Mouse (Mus musculus) CH12.LX (cell line): ENCODE data around the gene Fbp1. TPM values are rescaled to one million over a fixed set of nuclear protein-coding genes. Genes with fewer than 3 reads are reported as not detected.

Source experiments
- DNase-seq: peaks from one replicate; pipeline ENCODE4 v3.0.0-alpha.2; 2013; ENCODE audit errors: extremely low read depth
- H3K27ac ChIP-seq: 2 replicates; pipeline ENCODE4 v1.5.1; 2012; ENCODE audit warnings: low read depth, mild to moderate bottlenecking, control low read depth, moderate library complexity; ENCODE audit not compliant: insufficient read depth
- H3K27me3 ChIP-seq: replicated peaks from 2 replicates; pipeline ENCODE3; 2012; ENCODE audit warnings: inconsistent platforms
- H3K36me3 ChIP-seq, 2 experiments: replicated peaks in 1 of 2; 2 replicates each; pipeline versions ENCODE3 to v1.6.1; 2012; ENCODE audit warnings: inconsistent platforms in 1 of 2, low read length in 1 of 2, mild to moderate bottlenecking in 1 of 2, mixed read lengths in 1 of 2, moderate library complexity in 1 of 2; ENCODE audit not compliant: control insufficient read depth in 1 of 2, insufficient read depth in 1 of 2
- H3K4me1 ChIP-seq, 2 experiments: 2 replicates each; pipeline ENCODE4 v1.6.1; 2012; ENCODE audit warnings: inconsistent platforms in 1 of 2, moderate library complexity in 1 of 2; ENCODE audit not compliant: insufficient read depth in 2 of 2, control insufficient read depth in 1 of 2
- H3K4me2 ChIP-seq: 2 replicates; pipeline ENCODE4 v1.6.1; 2012; ENCODE audit warnings: low read depth, mild to moderate bottlenecking, control low read depth; ENCODE audit not compliant: poor library complexity, insufficient read depth, severe bottlenecking
- H3K4me3 ChIP-seq, 3 experiments: fragments of 150-350 bp in 1 of 3; sonication (generic) in 1 of 3; replicated peaks in 1 of 3; 2 replicates each; pipeline versions ENCODE3 to v1.5.1; 2011 to 2012; ENCODE audit warnings: low read depth in 2 of 3, low read length in 2 of 3, mild to moderate bottlenecking in 2 of 3, moderate library complexity in 2 of 3, control low read depth in 1 of 3, improper control_type of control experiment in 1 of 3, inconsistent platforms in 1 of 3, mixed read lengths in 1 of 3; ENCODE audit not compliant: poor library complexity in 1 of 3
- H3K79me2 ChIP-seq: replicated peaks from 2 replicates; pipeline ENCODE4 v1.6.1; 2012; ENCODE audit warnings: mild to moderate bottlenecking, moderate library complexity; ENCODE audit not compliant: control insufficient read depth, poor library complexity, insufficient read depth, severe bottlenecking; ENCODE audit errors: extremely low read depth
- H3K9ac ChIP-seq: 2 replicates; pipeline ENCODE4 v1.6.1; 2012; ENCODE audit warnings: low read depth, mild to moderate bottlenecking, control low read depth, moderate library complexity; ENCODE audit not compliant: insufficient read depth
- H3K9me3 ChIP-seq: replicated peaks from 2 replicates; pipeline ENCODE3; 2012; ENCODE audit warnings: low read length, inconsistent platforms, mixed read lengths
- CHD2 ChIP-seq: IDR thresholded peaks from 2 replicates; pipeline ENCODE4 v1.6.1; 2011; ENCODE audit warnings: low read length, improper control_type of control experiment
- CTCF ChIP-seq, 2 experiments: IDR thresholded peaks in 1 of 2; conservative IDR thresholded peaks in 1 of 2; 2 replicates each; pipeline ENCODE4 v1.5.1; 2011 to 2012; ENCODE audit warnings: low read depth in 2 of 2, low read length in 2 of 2, improper control_type of control experiment in 1 of 2, inconsistent platforms in 1 of 2, mild to moderate bottlenecking in 1 of 2, moderate library complexity in 1 of 2
- E2F4 ChIP-seq: IDR thresholded peaks from 2 replicates; pipeline ENCODE4 v1.6.1; 2011; ENCODE audit warnings: low read depth, low read length, improper control_type of control experiment; ENCODE audit not compliant: insufficient replicate concordance
- GABPA ChIP-seq: IDR thresholded peaks from 2 replicates; pipeline ENCODE4 v1.6.1; 2012; ENCODE audit warnings: low read depth, low read length, improper control_type of control experiment, inconsistent platforms; ENCODE audit not compliant: insufficient replicate concordance
- HCFC1 ChIP-seq: IDR thresholded peaks from 2 replicates; pipeline ENCODE4 v1.6.1; 2012; ENCODE audit warnings: low read depth, mild to moderate bottlenecking, inconsistent platforms, low read length, improper control_type of control experiment
- IRF4 ChIP-seq: IDR thresholded peaks from 2 replicates; pipeline ENCODE4 v1.6.1; 2014; ENCODE audit warnings: low read depth, mild to moderate bottlenecking, inconsistent platforms, low read length, improper control_type of control experiment
- MAFK ChIP-seq: IDR thresholded peaks from 2 replicates; pipeline ENCODE4 v1.6.1; 2011; ENCODE audit warnings: low read length, improper control_type of control experiment; ENCODE audit not compliant: insufficient replicate concordance
- MAX ChIP-seq: IDR thresholded peaks from 2 replicates; pipeline ENCODE4 v1.6.1; 2011; ENCODE audit warnings: low read length, improper control_type of control experiment
- MEF2A ChIP-seq: IDR thresholded peaks from 2 replicates; pipeline ENCODE4 v1.6.1; 2014; ENCODE audit warnings: low read depth, mild to moderate bottlenecking, inconsistent platforms, low read length, improper control_type of control experiment, borderline replicate concordance
- NRF1 ChIP-seq: IDR thresholded peaks from 2 replicates; pipeline ENCODE4 v1.6.1; 2014; ENCODE audit warnings: low read depth, mild to moderate bottlenecking, inconsistent platforms, low read length, improper control_type of control experiment, moderate library complexity
- PAX5 ChIP-seq: IDR thresholded peaks from 2 replicates; pipeline ENCODE4 v1.6.1; 2012; ENCODE audit warnings: low read length, inconsistent platforms, mixed read lengths
- POLR2A ChIP-seq: IDR thresholded peaks from 2 replicates; pipeline ENCODE4 v1.6.1; 2011; ENCODE audit warnings: low read depth, mild to moderate bottlenecking, improper control_type of control experiment, low read length
- POLR2AphosphoS2 ChIP-seq: IDR thresholded peaks from 2 replicates; pipeline ENCODE4 v1.6.1; 2011; ENCODE audit warnings: low read depth, low read length, improper control_type of control experiment
- SMC3 ChIP-seq: IDR thresholded peaks from 2 replicates; pipeline ENCODE4 v1.6.1; 2011; ENCODE audit warnings: low read depth, low read length, improper control_type of control experiment
- UBTF ChIP-seq: IDR thresholded peaks from 2 replicates; pipeline ENCODE4 v1.6.1; 2012; ENCODE audit warnings: low read depth, mild to moderate bottlenecking, inconsistent platforms, low read length, improper control_type of control experiment, moderate library complexity
- USF1 ChIP-seq: IDR thresholded peaks from 2 replicates; pipeline ENCODE4 v1.6.1; 2014; ENCODE audit warnings: low read depth, mild to moderate bottlenecking, inconsistent platforms, low read length, improper control_type of control experiment
- ZKSCAN1 ChIP-seq: IDR thresholded peaks from 2 replicates; pipeline ENCODE4 v1.6.1; 2012; ENCODE audit warnings: low read depth, inconsistent platforms, low read length, improper control_type of control experiment, borderline replicate concordance
- ZNF384 ChIP-seq: IDR thresholded peaks from 2 replicates; pipeline ENCODE4 v1.6.1; 2012; ENCODE audit warnings: low read depth, low read length, improper control_type of control experiment, inconsistent platforms
- dilution Hi-C: fragments of 300-500 bp; cut with MboI; formaldehyde crosslinking; loops from 2 replicates; pipeline ENCODE4 v1.14.3; 2020; ENCODE audit warnings: low sequenced_read_pairs; ENCODE audit not compliant: extremely low pct_unique_long_range_greater_than_20kb, extremely low pct_ligation_motif_present
- in situ Hi-C: fragments of 300-500 bp; cut with MboI; formaldehyde crosslinking; loops from 3 replicates; pipeline ENCODE4 v1.14.3; 2019; ENCODE audit warnings: low sequenced_read_pairs, low pct_ligation_motif_present, low pct_unique_long_range_greater_than_20kb, mixed read lengths
- polyA plus RNA-seq: library from polyadenylated mRNA; unstranded; fragments of >175 nt; gene quantifications from 2 replicates; pipeline ENCODE4 v1.2.1, GENCODE M21; 2012; ENCODE audit warnings: low read depth; ENCODE audit not compliant: insufficient read length
- total RNA-seq, 2 experiments: library from RNA; depleted of rRNA; stranded (reverse); fragments of 300-350 nt in 1 of 2; fragments of >200 nt in 1 of 2; gene quantifications; 2 replicates each; pipeline ENCODE4 v1.2.3; 2012 to 2014

Fbp1 gene
- total and polyA plus RNA-seq, 3 experiments = not detected

DNA sequence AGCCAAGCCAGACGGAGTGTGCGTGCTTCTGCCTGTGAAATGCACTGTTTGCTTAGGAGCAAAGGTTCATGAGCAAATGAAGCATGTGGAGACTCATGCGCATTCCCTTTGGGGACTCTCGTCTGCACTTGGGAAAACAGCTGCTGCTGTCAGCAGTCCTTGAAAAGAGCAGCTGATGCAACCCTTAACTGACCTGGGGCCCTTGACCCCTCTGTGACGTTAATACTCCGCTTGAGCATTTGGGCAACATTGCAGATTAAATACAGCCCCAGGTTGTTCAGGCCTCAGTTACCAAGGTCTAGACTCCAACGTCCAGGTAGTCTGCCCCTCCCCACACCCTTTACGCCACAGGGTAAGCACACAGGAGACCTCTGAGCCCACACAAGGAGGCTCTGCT lies 20.1 kb upstream of the Fbp1 start:
- in situ Hi-C loops (no loop called here), dilution Hi-C loops (no loop called here)
- H3K4me2 ChIP-seq = 0 out of 2 replicates have a peak overlapping the region, but pooled peaks have one; percentile 24
- DNase-seq = no peak
- no peaks in the 10 kb centered on the region for H3K36me3 ChIP-seq
- no peaks in the 10 kb centered on the region for H3K79me2 ChIP-seq
- no peaks in the 10 kb centered on the region for H3K9me3 ChIP-seq
- H3K27ac ChIP-seq = no peak overlapping the region
- peaks cover 2 to 8% of the 10 kb centered on the region in 2 experiments; a peak in 1 of 4 replicates for H3K4me1 ChIP-seq
- TF ChIP-seq MAFK = no peak
- no peak for TF ChIP-seq SMC3
- no peak for TF ChIP-seq ZKSCAN1
- no peak for TF ChIP-seq POLR2A
- TF ChIP-seq CTCF (conservative IDR thresholded peaks at IDR 0.05 in 1 of 2, IDR thresholded peaks at IDR 0.05 in 1 of 2; ENCODE audit: low read depth in 2 of 2, low read length in 2 of 2) = no peak
- TF ChIP-seq NRF1 = no peak
- TF ChIP-seq E2F4 = no peak
- TF ChIP-seq UBTF = no peak
- TF ChIP-seq MEF2A = no peak
- TF ChIP-seq ZNF384 = no peak
- no peak for TF ChIP-seq POLR2AphosphoS2
- no peak for TF ChIP-seq GABPA
- no peak for TF ChIP-seq IRF4
- TF ChIP-seq MAX = no peak
- TF ChIP-seq, all 38 proteins: peak for 0
- Histone ChIP-seq H3K4me3 (no peak overlapping the region), H3K9ac (no peak overlapping the region), H3K27me3 (no peaks in the 10 kb centered on the region)

DNA sequence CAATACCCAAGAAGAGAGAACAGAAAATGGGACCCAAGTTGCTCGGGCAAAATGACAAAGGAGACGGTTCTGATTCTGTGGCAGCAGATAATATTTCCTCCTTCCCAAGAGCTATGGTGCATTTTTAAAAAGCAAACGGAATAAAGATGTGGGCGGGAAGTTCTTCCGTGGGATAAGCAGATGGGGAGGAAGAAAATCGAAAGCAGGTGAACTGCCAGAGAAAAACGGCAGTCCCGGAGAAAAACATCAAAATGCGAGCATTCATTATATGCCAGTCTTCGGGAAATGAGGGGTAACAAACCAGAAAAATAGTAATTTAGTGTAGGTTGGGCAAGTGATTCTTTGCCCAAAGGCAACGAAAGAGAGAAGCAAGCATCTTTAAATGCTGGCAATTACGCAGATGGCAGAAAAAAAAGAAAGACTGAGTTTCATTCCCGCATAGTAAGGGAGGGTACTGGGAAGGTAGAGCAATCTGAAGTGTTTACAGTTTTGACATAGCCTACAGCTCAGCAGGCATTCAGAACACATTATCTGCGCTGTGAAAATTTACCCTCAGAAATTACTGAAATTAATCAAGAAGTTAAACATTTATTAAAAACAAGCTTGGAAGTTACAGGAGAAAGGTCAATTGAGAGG lies 19.6 kb upstream of the Fbp1 start:
- in situ Hi-C loops = no loop called here
- dilution Hi-C loops = no loop called here
- no peak overlapping the region for H3K4me2 ChIP-seq

More for the DNA sequence above, 19.6 kb upstream of the Fbp1 start:
- H3K27ac ChIP-seq = no peak overlapping the region
- no peak overlapping the region for H3K9ac ChIP-seq
- H3K9me3 ChIP-seq = no peaks in the 10 kb centered on the region
- DNase-seq = no peak
- no peak overlapping the region for H3K4me3 ChIP-seq
- TF ChIP-seq HCFC1 (no peak), SMC3 (no peak), MEF2A (no peak), E2F4 (no peak), IRF4 (no peak), USF1 (no peak), PAX5 (no peak), ZKSCAN1 (no peak), CHD2 (no peak)
- no peaks in the 10 kb centered on the region for H3K27me3 ChIP-seq
- no peaks in the 10 kb centered on the region for H3K36me3 ChIP-seq
- H3K79me2 ChIP-seq = no peaks in the 10 kb centered on the region
- H3K4me1 ChIP-seq = peaks cover 2 to 8% of the 10 kb centered on the region in 2 experiments; a peak in 1 of 4 replicates
